Mouse (Mus musculus): Measurements from ENCODE around the gene Eqtn. TPM values are rescaled to one million over a fixed set of nuclear protein-coding genes. Genes with fewer than 3 reads are reported as not detected.

Eqtn gene
- 0.68 TPM in 1 of 3 replicates, not detected in the others for total RNA-seq (2017)

- no peak for ATAC-seq (replicated peaks; ENCODE audit: insufficient number of reproducible peaks, low FRiP score, low TSS enrichment, poor library complexity, severe bottlenecking)
These were observed at the start of gene Eqtn for GRCm38 (mm10) chr4:94928743-94929142. Gene Eqtn (minus strand): TSS chr4:94928843.

DNA sequence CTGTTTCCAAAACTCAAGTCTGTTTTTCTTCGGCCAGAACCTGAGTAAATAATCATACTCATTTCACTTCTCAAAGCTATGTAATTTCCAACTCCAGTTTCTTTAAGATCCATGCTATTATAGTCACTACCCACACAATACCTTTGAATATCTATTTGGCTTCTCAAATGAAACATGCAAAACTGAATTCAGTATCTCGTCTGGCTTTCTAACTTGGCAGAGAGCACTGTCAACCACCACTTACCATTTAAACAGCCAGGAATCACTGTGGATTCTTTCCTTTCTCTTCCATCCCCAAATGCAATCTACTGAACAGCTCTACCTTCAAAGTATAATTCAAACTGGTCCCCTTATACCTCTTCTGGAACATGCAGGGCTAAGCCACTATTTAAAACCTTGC lies 44.7 kb upstream of the Eqtn start:
- ATAC-seq (replicated peaks; ENCODE audit: insufficient number of reproducible peaks, low FRiP score, low TSS enrichment, poor library complexity, severe bottlenecking): no peak

DNA sequence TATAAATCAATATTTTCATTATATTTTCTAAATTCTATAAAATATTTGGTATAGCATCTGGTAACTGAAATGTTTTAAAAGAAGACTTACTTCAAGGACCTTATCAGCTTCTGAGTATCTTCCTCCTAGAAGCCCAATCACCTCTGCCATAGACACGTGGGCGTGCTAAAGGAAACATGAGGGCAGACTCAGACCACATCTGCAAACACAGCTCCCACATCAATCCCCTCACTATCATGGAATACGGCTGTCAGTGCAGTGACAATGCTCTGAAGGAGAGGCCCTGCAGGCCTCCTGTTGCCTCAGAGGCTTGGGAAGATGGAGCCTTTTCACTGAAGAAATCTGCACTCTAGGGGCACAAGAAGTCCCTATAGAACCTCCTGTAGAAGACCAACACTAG lies 24.1 kb upstream of the Eqtn start:
- no peak for ATAC-seq (replicated peaks; ENCODE audit: insufficient number of reproducible peaks, low FRiP score, low TSS enrichment, poor library complexity, severe bottlenecking)

- no peak for ATAC-seq (replicated peaks; ENCODE audit: insufficient number of reproducible peaks, low FRiP score, low TSS enrichment, poor library complexity, severe bottlenecking)
These were observed 12.7 kb upstream of the Eqtn start for GRCm38 (mm10) chr4:94941221-94941855.

DNA sequence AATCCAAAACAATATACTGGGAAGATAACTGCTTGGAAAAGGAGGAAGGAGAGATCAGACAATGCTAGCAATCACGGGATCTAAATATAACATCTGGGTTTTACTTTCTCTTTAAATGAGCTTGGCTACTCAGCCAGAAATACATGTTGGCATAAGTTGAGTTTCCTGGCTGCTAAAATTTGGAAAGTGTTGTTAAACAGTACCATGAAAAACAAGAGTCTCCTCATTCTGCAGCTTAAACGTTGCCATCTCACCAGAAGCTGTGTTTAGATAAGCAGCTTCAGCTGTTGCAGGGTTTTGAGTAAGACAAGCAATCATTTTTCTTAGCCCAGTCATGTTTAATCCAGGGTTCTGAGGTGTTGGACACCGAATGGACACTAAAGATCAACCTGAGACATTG lies 26.9 kb downstream of the Eqtn start:
- no peak for ATAC-seq (replicated peaks; ENCODE audit: insufficient number of reproducible peaks, low FRiP score, low TSS enrichment, poor library complexity, severe bottlenecking)

DNA sequence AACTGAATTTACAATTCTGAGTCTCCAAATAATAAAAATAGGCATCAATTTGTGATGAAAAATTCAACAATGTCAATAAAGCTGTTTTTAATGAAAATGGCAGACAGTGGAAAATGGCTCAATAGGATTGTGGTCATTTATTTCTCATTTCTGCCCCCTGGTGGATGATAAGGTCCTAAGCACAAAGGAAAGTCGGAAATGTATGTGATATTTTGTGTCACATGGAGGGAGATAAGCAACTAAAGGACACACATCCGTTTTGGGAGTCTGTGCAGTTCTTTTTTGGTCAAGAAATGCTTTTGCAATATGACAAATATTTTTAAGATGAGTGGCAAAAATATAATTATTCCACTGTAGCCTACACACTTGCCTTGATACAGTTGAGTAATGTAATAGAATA lies 27.9 kb downstream of the Eqtn start:
- no peak for ATAC-seq (replicated peaks; ENCODE audit: insufficient number of reproducible peaks, low FRiP score, low TSS enrichment, poor library complexity, severe bottlenecking)

Other genes starting within 250 kb of the Eqtn start
- gene Tek, start 189.6 kb downstream of the Eqtn start, total RNA-seq (2017): not detected in 3 replicates
- 90.7 to 115 TPM (median 113 TPM) in 3 replicates for gene Mysm1, start 50.3 kb upstream of the Eqtn start, total RNA-seq (2017)
- 141 to 642 TPM (median 148 TPM) in 3 replicates for gene Jun, start 123.4 kb upstream of the Eqtn start, total RNA-seq (2017)

Measured in monocyte, adult 5-6 weeks (primary cell).